Comparison of ENCODE assay signal across 8 mouse cellular contexts in the genomic region with DNA sequence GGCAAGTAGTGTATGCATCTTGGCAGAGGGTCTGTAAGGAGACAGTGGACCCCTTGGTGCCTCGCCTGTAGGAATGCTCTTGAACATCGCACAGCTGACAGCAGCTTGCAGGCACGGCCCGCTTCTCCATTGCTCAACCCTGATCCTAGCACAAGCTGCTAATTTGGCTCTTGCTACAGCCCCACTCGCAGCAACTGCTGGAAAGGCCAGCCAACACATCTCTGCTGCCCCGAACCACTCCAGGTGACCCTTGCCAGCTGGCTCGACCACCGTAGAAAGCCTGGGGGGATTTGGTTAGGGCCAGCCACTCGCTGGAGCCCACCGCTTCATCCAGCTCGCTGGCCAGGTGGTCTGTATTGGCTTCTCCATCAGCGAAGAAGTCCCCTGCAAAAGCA. TPM values are rescaled to one million over a fixed set of nuclear protein-coding genes. Genes with fewer than 3 reads are reported as not detected.
DNase-seq lines count a peak whose midpoint lies in the region; ATAC-seq and TF ChIP-seq lines count a peak whose summit lies in the region.
"Had no signal": no experiment of that assay in that cellular context is flagged by ENCODE, and none has a peak within 500 bp of the region (broad histone marks: within the 10 kb centered on the region; RNA-seq: fewer than 3 reads in every experiment).

No protein-coding gene starts in this region.

- peak overlapping the region; percentile 58; the same call in 1 of the 2 replicates for H3K27ac ChIP-seq in heart, adult 2 months
- no peak overlapping the region for H3K27ac ChIP-seq in limb, embryonic 10.5 days
- H3K27ac ChIP-seq in stomach, embryonic 14.5 days (ENCODE audit: low read length), result no peak overlapping the region

- H3K79me2 ChIP-seq in heart, adult 2 months (replicated peaks; ENCODE audit: control insufficient read depth, insufficient read depth, low read length), result no peaks in the 10 kb centered on the region

- ATAC-seq in megakaryocyte, adult 5-6 weeks (ENCODE audit: poor library complexity, severe bottlenecking), result no peak
- ATAC-seq in stomach, embryonic 14.5 days (ENCODE audit: insufficient number of reproducible peaks, insufficient read depth, low FRiP score, low read depth), result no peak

- peak overlapping the region; percentile 64 for H3K4me2 ChIP-seq in stomach, embryonic 14.5 days (replicated peaks; ENCODE audit: low read depth, low read length)

- peak; percentile 53 to 60 for DNase-seq in heart, adult 2 months
- peak; percentile 42 for DNase-seq in limb, embryonic 10.5 days (ENCODE audit: low spot score)
- DNase-seq in gastrocnemius, adult 18-20 months (ENCODE audit: low spot score), result no peak
- no peak for DNase-seq in right cerebral cortex, postnatal 14 days

- H3K36me3 ChIP-seq in megakaryocyte, embryonic 14.5 days (replicated peaks; ENCODE audit: low read length), result peaks cover 27% of the 10 kb centered on the region
- no peaks in the 10 kb centered on the region for H3K36me3 ChIP-seq in heart, adult 2 months (ENCODE audit: control insufficient read depth, insufficient read depth, low read length)
- H3K36me3 ChIP-seq in limb, embryonic 10.5 days, result no peaks in the 10 kb centered on the region
- H3K36me3 ChIP-seq in stomach, embryonic 14.5 days (ENCODE audit: control insufficient read depth, insufficient read depth, low read length), result no peaks in the 10 kb centered on the region

- H3K27me3 ChIP-seq in megakaryocyte, embryonic 14.5 days (replicated peaks), result peaks cover 21% of the 10 kb centered on the region
- H3K27me3 ChIP-seq in heart, adult 2 months (ENCODE audit: control insufficient read depth, insufficient read depth, low read length), result no peaks in the 10 kb centered on the region; the same call in 1 of the 2 replicates
- peaks cover 93% of the 10 kb centered on the region for H3K27me3 ChIP-seq in limb, embryonic 10.5 days (ENCODE audit: low read depth, poor library complexity, severe bottlenecking)
- peaks cover 29% of the 10 kb centered on the region for H3K27me3 ChIP-seq in stomach, embryonic 14.5 days (ENCODE audit: control insufficient read depth, insufficient read depth, low read length)

- WGBS in heart, adult 2 months, result 52% methylated on average over 12 of the region's 12 CpGs
- WGBS in limb, embryonic 10.5 days, result 28% methylated on average over 12 of the region's 12 CpGs
- WGBS in stomach, embryonic 14.5 days, result 35% methylated on average over 12 of the region's 12 CpGs

- intact Hi-C loops in heart, adult 2 months (cut with DNase I), result loop anchor here (1.0 kb wide), 1 partner anchor 60 kb away; no protein-coding TSS in a partner anchor

- peaks cover 4% of the 10 kb centered on the region; the same call in 1 of the 2 replicates for H3K9me3 ChIP-seq in megakaryocyte, embryonic 14.5 days
- no peaks in the 10 kb centered on the region for H3K9me3 ChIP-seq in limb, embryonic 10.5 days (replicated peaks)
- no peaks in the 10 kb centered on the region for H3K9me3 ChIP-seq in stomach, embryonic 14.5 days (ENCODE audit: control insufficient read depth, low read depth, low read length)

- H3K4me1 ChIP-seq in megakaryocyte, embryonic 14.5 days, result peaks cover 43% of the 10 kb centered on the region
- no peaks in the 10 kb centered on the region; the same call in 1 of the 2 replicates for H3K4me1 ChIP-seq in heart, adult 2 months (ENCODE audit: control insufficient read depth, insufficient read depth, low read length)
- peaks cover 24% of the 10 kb centered on the region for H3K4me1 ChIP-seq in limb, embryonic 10.5 days
- H3K4me1 ChIP-seq in stomach, embryonic 14.5 days (ENCODE audit: control insufficient read depth, insufficient read depth, low read length), result 0 out of 2 replicates have a peak, but pooled peaks cover 3% of the 10 kb centered on the region

- peak overlapping the region; percentile 58 for H3K9ac ChIP-seq in heart, adult 2 months (ENCODE audit: low read depth, low read length)
- H3K9ac ChIP-seq in stomach, embryonic 14.5 days (replicated peaks; ENCODE audit: low read depth, low read length), result no peak overlapping the region

- no peak for TF ChIP-seq EP300 in heart, adult 2 months (IDR thresholded peaks at IDR 0.05; ENCODE audit: insufficient read depth, low read depth, low read length)

- no peak for TF ChIP-seq CTCF in heart, adult 2 months (IDR thresholded peaks at IDR 0.05)

- TF ChIP-seq POLR2A in heart, adult 2 months (IDR thresholded peaks at IDR 0.05; ENCODE audit: insufficient read depth, low read depth, low read length), result no peak

- peak overlapping the region; percentile 98 for H3K4me3 ChIP-seq in megakaryocyte, embryonic 14.5 days (replicated peaks)
- peak overlapping the region; percentile 61 for H3K4me3 ChIP-seq in heart, adult 2 months
- H3K4me3 ChIP-seq in limb, embryonic 10.5 days, result peak overlapping the region; percentile 47
- 0 out of 2 replicates have a peak overlapping the region, but pooled peaks have one; percentile 26 for H3K4me3 ChIP-seq in stomach, embryonic 14.5 days (ENCODE audit: low read depth, low read length)

RNA-seq across cellular contexts. Expression of gene Il27ra, which starts 0.6 kb away (rescaled TPM):
- polyA plus RNA-seq in megakaryocyte, embryonic 14.5 days (2012; ENCODE audit: insufficient read depth, low replicate concordance), result 7.7 and 7.9 TPM in 2 replicates
- 1.5 and 2.2 TPM in 2 replicates for total RNA-seq in megakaryocyte, adult 5-6 weeks (2015)
- 0.12 and 0.73 TPM in 2 replicates for total RNA-seq in megakaryocyte, adult 5-6 weeks (2017)
- 1 to 10 TPM; 3.2 to 3.7 TPM for total RNA-seq in heart, adult 2 months (2021)
- 4.1 and 4.6 TPM in 2 replicates for polyA plus RNA-seq in heart, adult 2 months (2012; rRNA removed)
- polyA plus RNA-seq in limb, embryonic 10.5 days (2016; fragmentation: Nextera tagmentation; extraction: Ambion mirVana), result 0.40 and 0.58 TPM in 2 replicates
- polyA plus RNA-seq in stomach, embryonic 14.5 days (2014; fragmentation: Nextera tagmentation; extraction: Ambion mirVana), result 1.1 and 1.3 TPM in 2 replicates
- total RNA-seq in gastrocnemius, adult 18-20 months (2021), result under 1 TPM; 0.37 to 0.66 TPM

RNA-seq across cellular contexts. Expression of gene Rln3, which starts 1.9 kb away (rescaled TPM):
- 0.31 TPM in 1 of 2 replicates, not detected in the other for polyA plus RNA-seq in megakaryocyte, embryonic 14.5 days (2012; ENCODE audit: insufficient read depth, low replicate concordance)
- total RNA-seq in megakaryocyte, adult 5-6 weeks (2015), result not detected in 2 replicates
- total RNA-seq in megakaryocyte, adult 5-6 weeks (2017), result not detected in 2 replicates
- total RNA-seq in heart, adult 2 months (2021), result not detected
- polyA plus RNA-seq in heart, adult 2 months (2012; rRNA removed), result not detected in 2 replicates
- not detected in 2 replicates for polyA plus RNA-seq in limb, embryonic 10.5 days (2016; fragmentation: Nextera tagmentation; extraction: Ambion mirVana)
- not detected in 2 replicates for polyA plus RNA-seq in stomach, embryonic 14.5 days (2014; fragmentation: Nextera tagmentation; extraction: Ambion mirVana)
- not detected for total RNA-seq in gastrocnemius, adult 18-20 months (2021)
- total RNA-seq: gastrocnemius, adult 8-10 months had no signal

RNA-seq across cellular contexts. Expression of gene Palm3, which starts 21.7 kb away (rescaled TPM):
- polyA plus RNA-seq in megakaryocyte, embryonic 14.5 days (2012; ENCODE audit: insufficient read depth, low replicate concordance), result not detected in 2 replicates
- total RNA-seq in megakaryocyte, adult 5-6 weeks (2015), result not detected in 2 replicates
- total RNA-seq in megakaryocyte, adult 5-6 weeks (2017), result not detected in 2 replicates
- total RNA-seq in heart, adult 2 months (2021), result under 1 TPM; 0.20 to 0.26 TPM
- 0.21 TPM in 1 of 2 replicates, not detected in the other for polyA plus RNA-seq in heart, adult 2 months (2012; rRNA removed)
- polyA plus RNA-seq in limb, embryonic 10.5 days (2016; fragmentation: Nextera tagmentation; extraction: Ambion mirVana), result 6.5 and 6.6 TPM in 2 replicates
- polyA plus RNA-seq in stomach, embryonic 14.5 days (2014; fragmentation: Nextera tagmentation; extraction: Ambion mirVana), result 3.2 and 3.6 TPM in 2 replicates
- total RNA-seq in gastrocnemius, adult 18-20 months (2021), result under 1 TPM; 0.09 to 0.11 TPM

RNA-seq across cellular contexts. Expression of gene Gm10643, which starts 22.0 kb away (rescaled TPM):
- not detected in 2 replicates for polyA plus RNA-seq in megakaryocyte, embryonic 14.5 days (2012; ENCODE audit: insufficient read depth, low replicate concordance)
- total RNA-seq in megakaryocyte, adult 5-6 weeks (2015), result 1.0 and 1.4 TPM in 2 replicates
- total RNA-seq in megakaryocyte, adult 5-6 weeks (2017), result 1.7 and 2.4 TPM in 2 replicates
- 1 to 10 TPM; 3.6 to 4.8 TPM for total RNA-seq in heart, adult 2 months (2021)
- 1.7 and 2.1 TPM in 2 replicates for polyA plus RNA-seq in heart, adult 2 months (2012; rRNA removed)
- 0.88 and 1.0 TPM in 2 replicates for polyA plus RNA-seq in limb, embryonic 10.5 days (2016; fragmentation: Nextera tagmentation; extraction: Ambion mirVana)
- 1.5 and 2.9 TPM in 2 replicates for polyA plus RNA-seq in stomach, embryonic 14.5 days (2014; fragmentation: Nextera tagmentation; extraction: Ambion mirVana)
- 1 to 10 TPM; 1.2 TPM for total RNA-seq in gastrocnemius, adult 18-20 months (2021)

RNA-seq across cellular contexts. Expression of gene Rfx1, which starts 23.7 kb away (rescaled TPM):
- 35.9 and 36.0 TPM in 2 replicates for polyA plus RNA-seq in megakaryocyte, embryonic 14.5 days (2012; ENCODE audit: insufficient read depth, low replicate concordance)
- total RNA-seq in megakaryocyte, adult 5-6 weeks (2015), result 9.9 and 10.6 TPM in 2 replicates
- 4.2 and 5.3 TPM in 2 replicates for total RNA-seq in megakaryocyte, adult 5-6 weeks (2017)
- 1 to 10 TPM; 8.8 to 9.5 TPM for total RNA-seq in heart, adult 2 months (2021)
- polyA plus RNA-seq in heart, adult 2 months (2012; rRNA removed), result 9.5 and 11.0 TPM in 2 replicates
- polyA plus RNA-seq in limb, embryonic 10.5 days (2016; fragmentation: Nextera tagmentation; extraction: Ambion mirVana), result 9.5 and 11.3 TPM in 2 replicates
- polyA plus RNA-seq in stomach, embryonic 14.5 days (2014; fragmentation: Nextera tagmentation; extraction: Ambion mirVana), result 10.4 and 12.0 TPM in 2 replicates
- total RNA-seq in gastrocnemius, adult 18-20 months (2021), result 1 to 10 TPM; 4.6 to 4.8 TPM

Comparison
In these comparisons a context has a peak if more than half of its experiments do, and no peak if none do; other contexts are left out.
1. H3K4me3 ChIP-seq: peak in every context shown above with its lines; median percentile 98 in megakaryocyte, embryonic 14.5 days; 61 in heart, adult 2 months; 47 in limb, embryonic 10.5 days; 26 in stomach, embryonic 14.5 days.
2. DNase-seq: peak in heart, adult 2 months (2 of 2) and limb, embryonic 10.5 days (single experiment); none in gastrocnemius, adult 18-20 months (single experiment) and right cerebral cortex, postnatal 14 days (single experiment).